Mouse (Mus musculus): ENCODE data around the gene Gnb1.

DNA sequence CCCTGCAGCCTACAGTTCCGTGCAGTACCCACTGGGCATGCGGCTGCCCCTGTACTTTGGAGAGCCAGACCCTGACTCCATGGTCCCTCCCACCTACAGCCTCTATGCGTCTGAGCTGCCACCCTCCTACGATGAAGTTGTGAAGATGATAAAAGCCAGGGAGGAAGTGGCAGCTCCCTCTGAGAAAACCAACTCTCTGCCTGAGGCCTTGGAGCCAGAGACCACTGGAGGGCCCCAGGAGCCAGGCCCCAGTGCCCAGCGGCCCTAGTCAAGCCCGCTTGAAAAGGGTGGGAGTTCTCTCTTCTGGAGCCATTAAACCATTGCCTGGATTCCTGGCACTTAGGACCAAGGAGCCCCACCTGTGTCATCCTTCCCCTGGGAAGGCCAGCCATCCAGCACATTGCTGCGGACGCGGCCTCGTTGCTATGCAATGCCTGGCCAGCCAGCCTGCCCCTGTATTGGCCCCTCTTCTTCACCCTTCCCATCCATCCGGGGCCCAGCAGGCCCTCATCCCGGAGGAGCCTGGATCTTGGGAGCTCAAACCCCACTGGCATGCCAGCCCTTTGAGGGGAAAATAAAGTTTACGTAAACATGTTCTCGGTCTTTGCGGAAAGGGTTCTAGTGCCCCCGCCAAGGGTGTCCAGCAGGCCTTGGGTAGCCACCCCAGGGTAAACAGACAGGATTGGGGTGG is 20.8 kb upstream of the Gnb1 start:
- no peak for TF ChIP-seq CTCF (IDR thresholded peaks at IDR 0.05; ENCODE audit: borderline replicate concordance, insufficient read depth, low read depth, low read length)
- TF ChIP-seq POLR2A (IDR thresholded peaks at IDR 0.05; ENCODE audit: borderline replicate concordance, insufficient read depth, low read length): no peak

Measured in cerebellum, adult 2 months (tissue).